Mouse (Mus musculus) CD8-positive naive resting alpha-beta T cell, adult 2 months (primary cell): ENCODE data around the gene Pltp.
"Not testable (repeated sequence)": the region's sequence is repeated elsewhere in the genome, so short reads cannot be mapped to it uniquely, and the experiment has no call there.

Experiments used
- DNase-seq, 2 experiments: peaks; one replicate each; pipeline ENCODE4 v3.0.0; 2022; ENCODE audit warnings: low read depth in 2 of 2, low spot score in 2 of 2

Pltp gene

DNA sequence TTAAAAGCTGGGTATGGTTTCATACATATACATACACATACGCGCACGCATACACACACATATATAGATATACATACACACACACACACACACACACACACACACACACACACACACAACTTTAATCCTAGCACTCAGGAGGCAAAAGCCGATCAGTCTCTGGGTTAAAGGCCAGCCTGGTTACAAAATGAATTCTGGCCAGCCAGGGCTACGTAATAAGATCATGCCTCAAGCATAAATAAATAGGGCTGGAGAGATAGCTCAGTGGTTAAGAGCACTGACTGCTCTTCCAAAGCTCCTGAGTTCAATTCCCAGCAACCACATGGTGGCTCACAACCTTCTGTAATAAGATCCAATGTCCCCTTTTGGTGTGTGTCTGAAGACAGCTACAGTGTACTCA lies 1.9 kb downstream of the Pltp start:
- DNase-seq, result not testable (repeated sequence)

DNA sequence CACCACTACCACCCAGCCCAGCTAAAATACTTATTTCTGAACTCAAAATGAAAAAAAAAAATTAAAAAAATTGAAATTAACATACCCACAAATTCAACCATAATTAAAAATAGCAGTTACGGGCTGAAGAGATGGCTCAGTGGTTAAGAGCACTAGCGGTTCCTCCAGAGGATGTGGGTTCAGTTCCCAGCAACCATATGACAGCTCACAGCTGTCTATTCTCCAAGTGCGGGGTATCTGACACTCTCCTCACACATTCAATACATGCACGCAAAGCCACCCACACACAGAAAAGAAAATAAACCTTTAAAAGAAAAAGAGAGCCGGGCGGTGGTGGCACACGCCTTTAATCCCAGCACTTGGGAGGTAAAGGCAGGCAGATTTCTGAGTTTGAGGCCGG lies 7.5 kb downstream of the Pltp start:
- DNase-seq, result no peak

DNA sequence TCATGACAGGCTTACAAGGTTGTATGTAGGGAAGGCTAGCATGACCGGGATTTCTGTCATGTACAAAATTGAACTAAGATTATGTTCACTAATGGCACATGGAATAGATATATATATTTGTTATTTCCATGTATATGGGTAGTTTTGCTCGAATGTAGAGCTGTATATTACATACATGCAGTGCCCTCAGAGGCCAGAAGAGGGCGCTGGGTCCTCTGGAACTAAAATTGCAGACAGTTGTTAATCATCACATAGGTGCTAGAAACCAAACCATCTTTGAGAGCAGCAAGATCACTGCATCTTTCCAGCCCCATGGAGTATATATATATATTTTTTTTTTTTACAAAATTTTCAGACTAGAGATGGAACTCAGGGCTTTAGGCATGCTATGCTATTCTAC lies 11.7 kb downstream of the Pltp start:
- peak in 1 of 2 experiments; percentile 34 for DNase-seq

DNA sequence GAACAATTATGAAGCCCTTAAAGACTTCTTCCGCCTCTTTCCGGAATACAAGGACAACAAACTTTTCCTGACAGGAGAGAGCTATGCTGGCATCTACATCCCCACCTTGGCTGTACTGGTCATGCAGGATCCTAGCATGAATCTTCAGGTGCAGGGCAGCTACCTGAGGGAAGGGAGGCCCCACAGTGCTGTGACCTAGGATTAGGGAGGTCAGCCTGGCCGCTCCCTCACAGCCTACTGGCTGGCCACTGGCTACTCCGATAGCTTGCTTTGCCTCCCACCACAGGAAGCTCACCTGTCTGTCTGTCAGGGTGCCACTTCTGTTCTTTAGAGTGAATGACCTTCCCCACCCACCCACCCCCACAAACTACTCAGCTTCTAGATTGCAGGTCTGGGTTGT lies 22.3 kb downstream of the Pltp start:
- no peak for DNase-seq

DNA sequence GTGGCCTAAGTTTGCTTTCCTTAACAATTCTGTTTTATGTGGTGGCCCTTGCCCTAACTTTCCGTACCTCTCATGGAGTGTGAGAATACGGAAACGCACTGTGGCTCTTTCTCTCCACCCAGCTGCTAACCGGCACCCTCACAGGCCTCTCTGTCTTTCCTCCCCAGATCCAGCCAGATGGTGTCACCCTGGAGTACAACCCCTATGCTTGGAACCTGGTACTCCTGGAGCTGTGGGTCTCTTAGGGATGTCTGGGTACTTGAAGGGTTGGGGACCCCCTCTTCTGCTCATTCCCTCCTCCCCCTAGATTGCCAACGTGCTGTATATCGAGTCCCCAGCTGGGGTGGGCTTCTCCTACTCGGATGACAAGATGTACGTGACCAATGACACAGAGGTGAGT lies 23.0 kb downstream of the Pltp start:
- no peak for DNase-seq

DNA sequence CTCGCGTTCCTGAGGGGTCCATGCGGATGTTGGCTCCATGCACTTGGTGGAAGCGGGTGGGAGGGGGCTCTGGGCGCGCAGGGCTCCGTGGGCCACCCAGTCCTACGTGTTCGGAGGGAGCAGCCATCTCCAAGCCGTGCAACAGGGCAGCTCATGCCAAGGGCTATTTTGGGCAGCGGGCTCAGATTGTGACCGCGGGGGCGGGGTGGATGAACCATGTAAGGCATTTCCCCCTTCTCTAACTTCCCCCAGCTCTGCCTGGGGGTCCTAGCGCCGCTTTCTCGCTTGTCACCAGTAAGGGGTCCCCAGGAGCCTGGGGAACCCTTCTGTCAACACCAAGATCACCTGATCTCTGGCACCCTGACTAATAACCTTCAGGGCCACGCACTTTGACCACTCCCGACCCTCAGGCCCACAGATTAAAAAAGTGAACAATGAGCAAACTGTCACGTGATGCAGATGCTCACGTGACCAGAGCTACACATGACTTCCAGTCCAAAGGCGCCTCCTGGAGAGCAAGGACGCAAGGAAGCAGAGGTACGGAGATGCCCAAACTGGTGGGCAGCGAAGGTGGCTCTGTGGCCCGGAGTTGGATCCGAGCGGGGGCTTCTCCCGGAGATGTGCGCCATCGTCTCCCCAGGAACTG lies 24.1 kb downstream of the Pltp start, which contains the start of gene Neurl2:
TSS of gene Neurl2 (minus strand) at position 143 of the 646 bp plus-strand sequence.
- peak; percentile 81 to 85 for DNase-seq

DNA sequence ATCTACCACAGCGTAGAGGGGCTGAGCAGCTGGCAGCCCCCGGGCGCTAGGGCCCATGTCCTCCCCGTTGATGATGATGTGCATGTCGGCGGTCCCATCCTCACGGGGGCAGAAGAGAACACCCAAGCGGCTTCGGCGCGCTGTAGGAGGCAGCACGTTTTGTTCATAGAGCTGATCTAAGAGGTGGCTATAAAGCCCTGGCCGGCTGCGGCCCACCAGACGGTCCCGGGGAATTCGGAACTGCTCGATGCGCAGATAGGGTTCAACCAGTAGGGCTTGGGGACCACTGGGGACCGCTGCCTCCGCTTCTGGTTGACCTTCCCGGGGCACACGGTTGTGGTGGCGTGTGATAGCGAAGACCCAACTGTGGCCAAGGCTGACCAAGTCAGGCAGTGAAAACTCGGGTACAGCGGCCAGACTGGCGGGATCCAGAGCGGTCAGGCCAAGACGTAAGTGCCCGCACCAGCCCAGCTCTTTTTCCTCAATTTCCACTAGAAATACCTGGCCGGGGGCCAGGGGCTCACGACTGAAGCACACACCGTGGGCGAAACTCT lies 24.7 kb downstream of the Pltp start, which contains the start of gene Ctsa:
TSS of gene Ctsa (plus strand) at position 126 of the 554 bp plus-strand sequence.
- peak; percentile 68 to 77 for DNase-seq

DNA sequence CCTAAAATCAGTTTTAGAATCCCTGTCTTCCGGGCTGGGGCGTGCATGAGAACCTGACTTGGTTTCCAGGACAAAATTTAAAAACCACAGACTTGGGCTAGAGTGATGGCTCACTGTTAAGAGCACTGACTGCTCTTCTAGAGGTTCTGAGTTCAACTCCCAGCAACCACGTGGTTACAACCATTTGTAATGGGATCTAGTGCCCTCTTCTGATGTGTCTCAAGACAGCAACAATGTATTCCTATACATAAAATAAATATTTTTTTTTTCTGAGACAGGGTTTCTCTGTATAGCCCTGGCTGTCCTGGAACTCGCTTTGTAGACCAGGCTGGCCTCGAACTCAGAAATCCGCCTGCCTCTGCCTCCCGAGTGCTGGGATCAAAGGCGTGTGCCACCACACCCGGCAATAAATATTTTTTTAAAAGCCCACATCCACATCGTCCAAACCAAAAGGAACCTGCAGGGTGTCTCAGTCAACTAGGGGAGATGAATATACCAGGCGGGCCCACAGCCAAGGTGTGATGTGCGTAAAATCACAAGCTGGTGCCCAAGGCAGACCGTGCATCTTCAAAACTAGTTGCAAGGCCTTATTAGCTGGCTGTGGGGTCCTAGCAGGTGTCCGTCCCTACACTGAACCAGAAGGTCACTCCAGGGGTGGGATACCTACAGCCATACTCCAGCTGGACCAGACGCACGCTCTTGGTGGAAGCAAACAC lies 25.3 kb downstream of the Pltp start:
- DNase-seq, result no peak

DNA sequence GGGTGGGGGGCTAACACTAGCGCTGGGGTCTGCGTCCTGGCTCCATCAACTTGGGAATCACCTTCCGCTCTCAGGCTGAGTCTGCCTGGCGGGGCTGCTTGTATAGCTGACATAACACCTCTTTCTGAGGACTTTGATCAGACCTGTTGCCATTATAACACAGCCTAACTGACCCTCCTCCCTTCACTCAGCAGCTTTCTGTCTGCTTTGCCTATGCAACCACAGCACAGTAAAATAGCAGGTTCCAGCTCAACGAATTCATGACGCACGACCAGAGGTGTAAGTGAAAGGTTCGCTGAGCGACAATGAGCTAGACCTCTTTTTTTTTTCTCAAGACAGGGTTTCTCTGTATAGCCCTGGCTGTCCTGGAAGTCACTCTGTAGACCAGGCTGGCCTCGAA lies 26.5 kb downstream of the Pltp start:
- no peak for DNase-seq

DNA sequence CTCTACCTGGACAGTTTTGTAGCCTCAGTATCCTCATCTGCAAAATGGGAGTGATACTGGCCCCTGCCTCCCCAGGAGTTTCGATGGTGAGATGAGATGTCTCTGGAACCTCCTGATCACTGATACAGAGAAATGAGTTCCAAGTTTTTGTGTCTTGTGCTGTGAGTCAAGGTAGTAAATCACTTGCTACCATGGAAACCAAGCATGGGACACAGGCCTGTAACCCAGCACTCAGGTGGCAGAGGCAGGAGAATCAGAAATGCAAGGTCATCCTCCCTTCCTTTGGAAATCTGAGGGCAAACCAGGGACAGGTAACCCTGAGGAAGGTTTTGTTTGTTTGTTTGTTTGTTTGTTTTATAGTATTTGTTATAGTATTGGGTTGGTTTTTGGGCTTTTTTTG lies 28.4 kb downstream of the Pltp start:
- DNase-seq, result no peak

DNA sequence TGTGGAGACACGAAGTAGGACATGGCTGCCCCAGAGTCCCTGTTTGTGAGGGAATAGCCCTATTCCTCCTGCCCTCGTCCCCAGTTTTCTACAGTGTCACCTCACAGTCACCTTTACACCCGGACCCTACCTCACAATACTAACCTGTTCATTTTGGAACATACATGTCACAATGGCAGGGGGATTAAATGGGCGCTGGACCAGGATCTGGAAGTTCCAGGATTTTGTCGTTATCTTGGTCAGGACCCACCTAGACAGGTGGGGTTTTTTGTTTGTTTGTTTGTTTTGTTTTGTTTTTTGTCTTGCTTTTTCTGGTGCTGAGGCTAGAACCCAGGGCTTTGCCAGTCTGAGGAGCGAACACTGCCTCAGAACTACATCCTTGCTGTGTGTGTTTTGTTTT lies 29.1 kb downstream of the Pltp start, which contains the start of gene Spata25:
TSS of gene Spata25 (minus strand) at position 101 of the 400 bp plus-strand sequence.
- DNase-seq, result no peak

DNA sequence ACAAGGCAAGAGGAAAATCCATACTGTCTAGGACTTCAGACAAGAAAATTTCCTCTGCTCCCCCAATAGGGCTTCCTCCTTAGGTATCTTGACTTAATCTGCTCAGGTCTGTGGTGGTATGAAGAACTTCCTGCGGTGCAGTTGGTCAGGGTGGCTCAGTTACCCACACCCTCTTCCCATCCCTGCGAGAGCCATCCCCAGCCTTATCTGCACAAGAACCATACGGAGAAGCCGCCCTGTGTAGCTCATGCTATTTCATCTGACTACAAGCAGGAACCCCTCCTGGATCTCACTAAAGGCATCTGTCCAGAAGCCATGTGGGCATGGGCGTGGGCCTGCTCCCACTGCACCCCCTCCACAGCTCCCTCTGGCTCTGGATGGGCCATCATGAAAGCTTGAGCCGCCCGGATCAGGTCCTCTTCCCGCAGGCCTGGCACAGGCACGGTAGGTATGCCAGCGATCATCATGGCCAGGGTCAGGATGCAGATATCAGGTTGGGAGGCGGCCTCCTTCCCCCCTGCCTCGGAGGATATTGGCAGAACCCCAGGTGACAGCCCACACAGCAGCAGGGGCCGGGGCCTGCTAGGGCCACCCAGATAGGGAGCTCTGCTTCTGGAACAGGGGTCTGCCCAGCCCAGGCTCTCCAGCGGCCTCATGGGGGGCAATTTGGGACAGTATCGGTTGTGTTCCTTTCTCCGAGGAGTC lies 30.2 kb downstream of the Pltp start:
- DNase-seq, result no peak

DNA sequence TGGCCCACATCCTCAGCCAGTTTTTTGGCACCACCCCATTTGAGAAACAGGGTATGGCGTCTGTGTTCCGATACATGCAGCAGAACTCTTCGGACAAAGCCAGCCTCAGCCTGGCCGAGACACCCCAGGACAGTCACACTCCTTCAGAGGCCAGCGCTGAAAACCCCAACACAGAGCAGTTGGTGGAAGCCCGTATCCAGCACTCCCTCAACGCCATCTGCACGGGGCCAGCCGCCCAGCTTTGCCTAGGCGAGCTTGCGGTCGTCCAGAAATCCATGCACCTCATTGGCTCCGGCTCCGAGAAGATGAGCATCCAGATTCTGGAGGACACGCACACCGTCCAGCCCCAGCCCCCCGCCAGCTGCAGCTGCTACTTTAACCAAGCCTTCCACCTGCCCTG lies 32.0 kb downstream of the Pltp start:
- no peak for DNase-seq

DNA sequence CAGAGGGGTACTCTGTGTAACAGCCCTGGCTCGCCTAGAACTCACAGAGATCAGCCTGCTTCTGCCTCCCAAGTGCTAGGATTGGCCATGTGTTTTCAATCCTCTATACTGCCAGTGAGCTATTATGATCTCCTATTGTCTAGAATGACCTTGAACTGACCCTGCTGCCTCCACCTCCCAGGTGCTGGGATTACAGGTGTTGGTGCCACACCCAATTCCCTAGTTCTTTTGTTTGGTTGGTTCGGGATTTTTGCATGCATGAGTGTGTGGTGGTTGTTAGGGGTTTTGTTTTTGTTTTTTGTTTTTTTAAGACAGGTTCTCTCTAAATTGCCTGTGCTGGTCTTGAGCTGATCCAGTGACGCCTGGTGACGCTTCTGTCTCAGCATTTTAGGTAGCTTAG lies 33.5 kb downstream of the Pltp start:
- no peak for DNase-seq

DNA sequence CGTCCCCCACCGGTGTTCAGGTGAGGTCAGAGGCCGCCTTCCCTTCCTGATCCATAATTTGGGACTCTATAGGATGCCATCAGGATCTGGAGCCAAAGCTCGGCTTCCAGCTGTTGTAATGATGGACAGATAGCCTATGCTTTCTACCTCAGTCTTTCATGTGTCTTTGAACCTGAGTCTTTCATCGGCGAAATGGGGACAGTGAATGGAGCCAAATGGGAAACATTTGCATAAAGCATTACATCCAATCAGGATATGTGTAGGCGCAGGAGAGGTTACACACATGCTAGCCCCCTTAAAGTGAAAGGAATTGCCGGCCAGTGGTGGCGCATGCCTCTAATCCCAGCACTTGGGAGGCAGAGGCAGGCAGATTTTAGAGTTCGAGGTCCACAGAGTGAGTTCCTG lies 34.3 kb downstream of the Pltp start:
- no peak for DNase-seq

DNA sequence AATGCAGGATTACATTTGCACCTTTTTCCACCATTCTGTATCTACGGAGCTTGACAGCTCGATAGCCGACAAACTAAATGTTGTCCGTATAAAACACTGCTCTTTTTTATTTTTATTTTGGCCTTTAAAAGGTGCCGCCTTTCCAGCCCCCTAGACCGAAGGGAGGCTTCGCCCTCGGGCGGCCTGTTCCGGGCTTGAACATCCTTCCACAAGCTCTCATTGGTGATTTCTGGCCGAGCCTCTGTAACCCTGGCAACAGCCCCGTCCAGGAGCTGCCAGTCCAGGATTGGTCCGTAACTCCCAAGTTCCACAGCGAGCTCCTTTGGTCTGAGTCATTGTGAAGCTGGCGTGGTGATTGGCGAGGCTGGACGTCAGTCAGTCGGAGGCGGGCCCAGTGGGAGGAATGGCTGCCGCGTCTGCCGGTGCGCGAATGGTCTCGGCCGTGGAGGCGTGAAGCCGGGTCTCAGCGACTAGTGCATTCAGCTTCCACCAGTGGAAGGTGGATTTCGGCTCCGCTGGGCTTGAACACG lies 34.8 kb downstream of the Pltp start, which contains the start of gene Zswim1:
TSS of gene Zswim1 (plus strand) at position 51 of the 530 bp plus-strand sequence.
- DNase-seq, result peak; percentile 99 to 100

DNA sequence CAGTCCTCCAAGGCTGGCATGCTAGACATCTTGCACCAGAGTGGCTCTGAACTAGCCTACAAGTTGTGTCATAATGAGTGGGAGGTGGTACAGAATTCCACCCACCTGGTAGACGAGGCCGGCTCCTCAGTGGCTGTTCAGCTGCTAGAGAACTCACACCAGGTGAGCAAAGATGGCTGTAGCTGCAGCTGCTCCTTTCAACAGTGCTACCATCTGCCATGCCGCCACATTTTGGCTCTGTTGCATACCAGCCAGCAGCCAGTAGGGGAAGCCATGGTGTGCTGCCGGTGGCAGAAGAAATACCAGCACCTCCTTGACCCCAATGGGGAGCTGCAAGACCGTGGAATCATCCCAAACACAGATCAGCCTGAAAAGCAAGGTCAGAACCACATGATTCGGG lies 36.5 kb downstream of the Pltp start:
- DNase-seq, result no peak

DNA sequence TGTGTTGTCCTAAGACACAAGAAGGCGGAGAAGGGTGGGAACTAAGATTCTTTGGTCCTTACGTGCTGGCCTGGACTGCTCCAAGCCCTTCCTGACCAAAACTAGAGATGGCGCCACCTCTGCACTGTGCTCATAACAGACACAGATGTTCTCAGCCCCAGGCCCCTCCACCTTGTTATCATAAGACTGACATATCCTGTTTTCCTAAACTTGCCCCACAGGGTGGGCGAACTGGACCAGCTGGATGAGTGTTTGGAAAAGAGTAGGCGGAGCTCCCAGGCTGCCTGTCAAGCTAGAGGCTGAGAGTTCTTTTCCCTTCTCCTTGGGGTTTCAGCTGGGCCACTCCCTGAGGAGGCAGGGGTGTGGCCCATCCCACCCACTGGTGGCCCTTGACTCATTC lies 39.8 kb downstream of the Pltp start:
- no peak for DNase-seq

DNA sequence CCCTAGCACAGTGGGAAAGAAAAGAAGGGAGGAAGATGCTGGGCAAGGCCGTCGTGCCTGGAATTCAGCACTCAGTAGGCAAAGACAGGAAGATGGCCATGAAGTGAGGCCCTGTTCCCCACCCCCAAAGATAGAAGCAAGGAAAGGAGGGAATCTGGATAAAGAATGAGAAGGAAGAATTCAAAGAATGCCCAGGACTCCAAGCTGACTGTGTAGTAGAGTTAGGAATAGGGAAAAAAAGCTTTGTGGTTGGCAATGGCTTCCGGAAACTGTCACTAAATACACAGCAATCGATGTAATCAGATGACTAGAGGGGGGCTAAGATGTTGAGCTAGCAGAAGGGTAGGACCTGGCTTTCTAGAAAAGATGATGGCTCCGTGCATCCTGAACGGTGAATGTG lies 40.3 kb downstream of the Pltp start:
- DNase-seq, result no peak

DNA sequence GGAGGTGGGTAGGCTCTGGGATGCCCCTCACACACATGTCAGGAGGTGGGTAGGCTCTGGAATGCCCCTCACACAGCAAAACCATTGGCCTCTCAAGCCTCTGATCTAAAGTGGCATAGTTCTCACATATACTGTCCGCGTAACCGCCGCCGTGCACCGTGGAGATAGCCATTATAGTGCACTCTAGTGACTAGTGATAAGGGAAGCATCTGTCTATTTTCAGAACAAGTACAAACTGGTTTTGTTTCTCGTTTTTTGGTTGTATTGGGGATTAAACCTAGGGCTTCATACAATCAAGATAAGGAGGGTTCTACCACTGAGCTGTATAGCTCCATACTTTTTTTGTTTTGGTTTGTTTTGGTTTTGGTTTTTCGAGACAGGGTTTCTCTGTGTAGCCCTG lies 41.7 kb downstream of the Pltp start:
- no peak for DNase-seq

DNA sequence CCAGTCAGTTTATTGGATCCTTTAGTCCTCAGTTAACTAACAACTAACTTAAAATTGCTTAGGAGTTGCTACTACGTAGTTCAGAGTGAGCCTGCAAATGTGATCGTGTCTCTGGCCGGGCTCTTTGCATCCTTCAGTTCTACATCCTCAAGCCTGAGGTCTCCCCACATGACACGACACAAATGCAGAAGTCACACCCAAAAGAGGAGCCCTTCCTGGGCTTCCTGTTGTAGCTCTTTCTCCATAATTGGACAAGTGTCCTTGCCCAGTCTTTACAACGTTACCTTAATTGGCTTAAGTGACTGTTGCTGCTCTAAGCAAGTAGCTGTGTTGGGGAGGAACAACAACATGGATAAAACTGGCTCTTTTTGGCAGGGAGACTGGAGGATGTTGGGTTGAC lies 42.2 kb downstream of the Pltp start:
- no peak for DNase-seq
